Mouse (Mus musculus): Measurements from ENCODE around the gene Slc38a4.

Slc38a4 gene

DNA sequence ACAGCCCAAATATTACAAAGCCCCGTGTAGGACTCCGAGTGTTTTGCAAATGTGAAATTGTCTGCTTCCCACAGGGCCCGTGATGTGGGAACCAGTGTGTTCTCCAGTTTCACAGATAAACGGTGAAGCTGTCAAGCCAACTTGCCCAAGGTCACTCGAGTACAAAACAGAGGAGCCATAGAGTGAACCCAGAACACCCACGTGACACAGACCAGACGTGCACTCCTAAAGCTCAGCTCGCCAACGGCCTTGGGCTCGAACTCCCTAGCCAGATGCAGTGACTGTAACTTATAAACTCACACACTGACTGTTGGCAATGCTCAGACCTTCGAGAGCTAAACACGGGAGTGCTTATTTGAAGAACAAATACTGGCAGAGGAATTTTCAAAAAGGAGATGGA, 5.3 kb downstream of the Slc38a4 start:
- no peak for DNase-seq

DNA sequence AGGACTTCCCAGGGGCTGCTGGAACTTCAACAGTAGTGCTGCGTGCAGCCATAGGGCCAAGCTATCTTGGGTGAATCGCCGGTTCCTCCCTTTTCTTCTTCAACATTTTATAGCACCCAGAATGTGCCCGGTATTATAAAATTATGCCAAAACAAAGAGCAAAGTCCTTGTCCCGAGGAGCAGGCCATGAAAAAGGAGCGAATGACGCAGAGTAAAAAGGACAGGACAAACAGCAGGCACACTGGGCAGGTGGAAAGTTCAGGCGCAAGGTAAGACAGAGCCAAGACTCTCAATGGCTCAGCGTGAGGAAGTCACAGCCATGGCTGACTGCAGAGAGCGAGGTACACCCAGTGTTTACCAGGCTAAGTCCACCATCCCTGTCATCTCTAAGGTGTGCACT, 5.7 kb downstream of the Slc38a4 start:
- DNase-seq, result no peak

DNA sequence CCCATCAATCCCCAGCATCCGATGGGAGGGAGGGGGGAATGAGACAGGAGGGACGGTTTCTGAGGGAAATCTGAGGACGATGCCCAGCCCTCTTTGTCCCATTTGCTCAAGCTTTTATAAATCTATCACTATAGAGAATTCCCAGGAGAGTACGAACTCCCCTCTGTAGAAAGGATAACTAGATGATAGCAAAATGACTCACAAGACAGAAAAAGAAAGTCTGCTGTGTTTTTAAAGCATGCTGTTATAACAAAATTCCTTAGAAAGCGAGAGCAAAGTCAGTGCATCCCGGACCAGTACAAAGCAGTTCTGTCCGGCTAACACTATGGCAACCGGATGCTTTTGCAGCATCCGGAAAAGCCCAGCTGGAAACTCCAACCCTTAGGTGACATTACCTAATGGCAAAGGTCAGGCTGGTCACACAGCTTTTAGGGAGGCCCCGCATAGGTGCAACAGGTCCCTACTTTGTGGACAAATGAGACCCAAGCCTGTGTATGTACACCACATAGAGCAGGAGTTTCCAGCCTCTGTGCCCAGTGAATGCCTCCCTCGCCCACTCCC, 6.4 kb downstream of the Slc38a4 start:
- no peak for DNase-seq

DNA sequence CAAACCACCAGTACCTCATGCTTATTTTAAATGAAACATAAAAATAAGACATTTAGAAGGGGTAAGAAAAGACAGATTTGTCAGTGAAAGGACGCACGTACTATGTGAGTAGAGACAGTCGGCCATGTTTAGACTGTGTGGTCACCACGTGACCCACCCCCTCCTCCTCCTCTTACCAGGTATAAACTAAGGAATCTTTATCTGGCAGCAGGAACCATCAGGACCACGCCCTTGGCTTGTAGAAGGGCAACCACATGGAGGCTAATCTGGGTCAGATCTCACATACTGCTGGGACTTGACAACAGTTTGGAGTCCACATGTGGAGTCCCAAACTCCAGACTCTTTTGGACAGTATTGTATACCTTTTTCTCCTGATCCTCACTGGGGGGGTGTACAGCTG, 7.5 kb downstream of the Slc38a4 start:
- DNase-seq, result no peak

DNA sequence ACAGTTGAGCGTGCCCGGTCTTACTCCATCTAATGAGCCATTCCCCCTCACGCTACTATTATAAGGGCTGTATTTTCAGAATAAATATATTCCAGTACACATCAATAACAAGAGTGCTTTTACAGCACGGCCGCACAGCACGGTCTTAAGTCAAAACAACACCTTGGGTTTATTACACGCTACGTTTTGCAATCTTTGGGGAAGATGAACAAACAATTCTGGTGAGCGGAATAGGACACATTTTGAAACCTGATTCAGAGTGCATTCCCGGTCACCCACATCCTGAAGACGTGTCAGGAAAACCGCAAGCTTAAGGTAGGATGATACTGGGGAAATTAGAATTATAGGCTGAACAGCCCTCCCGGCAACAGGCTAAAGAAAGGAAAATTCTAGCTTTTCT, 11.8 kb downstream of the Slc38a4 start:
- no peak for DNase-seq

DNA sequence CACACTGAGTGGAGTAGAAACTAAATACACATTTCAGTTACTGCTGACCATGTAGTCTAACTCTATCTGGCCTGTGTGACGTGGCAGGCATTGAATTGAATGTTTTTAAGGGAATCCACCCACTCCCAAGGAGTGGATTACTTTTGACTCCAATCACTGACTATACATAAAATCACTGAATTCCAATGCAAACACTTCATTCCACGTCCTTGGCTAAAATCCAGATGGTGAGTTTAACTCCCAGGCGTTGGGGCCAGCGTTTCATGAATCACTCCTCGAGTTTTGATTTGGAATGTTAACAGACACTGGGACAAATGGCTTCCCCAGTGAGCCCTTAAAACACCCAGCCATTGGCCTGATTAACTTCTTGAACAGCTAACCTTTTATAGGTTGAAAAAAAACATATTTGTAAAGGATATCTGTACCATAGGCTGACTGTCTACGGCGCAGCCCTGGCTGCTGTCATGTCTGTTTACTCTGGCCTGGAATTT, 13.7 kb downstream of the Slc38a4 start:
- no peak for DNase-seq

DNA sequence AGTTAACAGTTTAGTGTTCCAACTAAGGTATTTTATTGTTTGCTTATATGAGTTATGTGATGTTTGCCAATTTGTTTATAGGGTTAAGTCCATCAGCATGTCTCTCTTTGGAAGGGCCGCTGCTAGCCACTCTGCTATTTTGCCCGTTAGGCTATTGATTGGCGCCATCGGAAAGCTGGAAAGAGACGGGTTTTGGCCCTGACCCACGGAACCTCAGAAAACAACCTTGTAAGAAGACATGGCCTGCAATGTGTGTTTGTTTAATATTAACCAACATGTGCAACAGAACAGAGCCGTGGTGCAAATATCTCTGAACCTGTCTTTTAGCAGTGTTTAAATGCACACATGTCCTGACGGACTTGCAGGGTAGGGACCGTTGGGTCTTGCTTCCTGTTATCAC, 14.6 kb downstream of the Slc38a4 start:
- no peak for DNase-seq

DNA sequence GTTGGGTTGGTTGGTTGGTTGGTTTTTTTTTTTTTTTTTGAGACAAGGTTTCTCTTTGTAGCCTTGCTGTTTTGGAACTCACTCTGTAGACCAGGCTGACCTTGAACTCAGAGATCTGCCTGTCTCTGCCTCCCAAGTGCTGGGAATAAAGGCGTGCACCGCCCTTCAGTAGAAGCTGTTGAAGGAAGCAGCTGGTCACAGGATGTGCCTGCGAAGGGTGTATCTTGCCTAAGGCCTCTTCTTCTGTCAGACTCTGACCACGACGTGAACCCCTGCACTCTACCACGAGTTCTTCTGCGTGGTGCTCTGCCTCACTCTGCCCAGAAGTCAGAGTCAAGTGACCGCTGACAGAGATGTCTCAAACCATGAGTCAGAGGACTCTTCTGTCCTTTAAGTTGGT, 18.0 kb downstream of the Slc38a4 start:
- no peak for DNase-seq

DNA sequence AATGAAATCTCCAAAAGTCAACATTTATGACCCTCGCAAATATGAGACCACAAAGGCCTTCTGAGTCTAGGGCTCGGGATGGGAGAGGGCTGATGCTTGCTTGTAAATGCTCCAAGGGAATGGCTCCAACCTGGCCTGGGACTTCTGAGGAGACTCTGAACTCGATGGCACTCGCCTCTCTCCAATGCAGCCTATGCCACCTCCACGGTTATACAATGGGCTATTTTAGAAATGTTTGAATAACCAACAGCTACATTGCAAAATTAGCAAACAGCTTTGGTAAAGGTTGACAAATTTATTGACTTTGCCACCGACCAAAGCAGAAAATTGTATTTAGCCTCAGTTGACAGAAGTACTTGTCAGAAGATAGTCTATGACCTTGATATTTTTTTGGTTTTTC, 19.9 kb downstream of the Slc38a4 start:
- no peak for DNase-seq

DNA sequence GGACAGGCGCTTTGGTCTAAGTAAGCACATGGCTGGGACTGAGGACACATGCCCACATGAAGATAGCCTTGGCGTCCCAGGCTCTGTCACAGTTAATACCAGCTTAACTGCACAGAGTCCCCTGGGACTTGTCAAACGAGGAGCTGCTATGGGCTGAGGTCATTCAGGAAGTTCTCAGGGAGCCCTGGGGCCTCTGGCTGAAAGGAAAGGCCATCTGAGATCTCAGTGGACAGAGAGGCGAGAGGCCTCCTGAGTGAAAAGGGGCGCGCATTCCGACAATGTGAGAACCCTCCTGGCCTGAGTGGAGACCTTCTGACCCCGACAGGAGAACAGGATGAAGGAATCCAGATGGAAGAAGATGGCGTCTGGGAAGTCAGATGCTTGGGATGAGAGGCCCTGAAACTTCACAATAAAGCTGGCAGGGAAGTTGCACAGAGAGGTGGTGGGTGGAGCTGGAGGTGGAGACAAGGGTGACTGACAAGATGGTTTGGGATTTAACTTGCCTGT, 22.2 kb downstream of the Slc38a4 start:
- DNase-seq, result no peak

DNA sequence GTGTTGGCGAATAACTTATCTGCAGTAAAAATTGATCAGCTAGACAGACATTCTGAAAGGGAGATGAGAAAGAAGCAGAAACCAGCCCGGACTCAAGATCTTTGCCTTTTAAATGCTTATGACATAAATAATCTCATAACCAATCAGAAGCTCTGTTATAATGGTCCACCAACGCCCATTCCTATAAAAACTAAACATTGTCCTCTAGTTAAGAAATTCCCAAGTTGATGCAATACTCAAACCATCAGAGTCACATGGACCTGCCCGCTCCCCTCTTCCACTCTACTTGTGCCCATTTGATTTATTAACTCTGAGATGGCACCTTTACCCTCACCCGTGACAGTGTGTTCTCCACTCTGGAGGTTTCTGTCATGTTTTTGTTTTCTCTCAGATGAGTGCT, 23.9 kb downstream of the Slc38a4 start:
- no peak for DNase-seq

DNA sequence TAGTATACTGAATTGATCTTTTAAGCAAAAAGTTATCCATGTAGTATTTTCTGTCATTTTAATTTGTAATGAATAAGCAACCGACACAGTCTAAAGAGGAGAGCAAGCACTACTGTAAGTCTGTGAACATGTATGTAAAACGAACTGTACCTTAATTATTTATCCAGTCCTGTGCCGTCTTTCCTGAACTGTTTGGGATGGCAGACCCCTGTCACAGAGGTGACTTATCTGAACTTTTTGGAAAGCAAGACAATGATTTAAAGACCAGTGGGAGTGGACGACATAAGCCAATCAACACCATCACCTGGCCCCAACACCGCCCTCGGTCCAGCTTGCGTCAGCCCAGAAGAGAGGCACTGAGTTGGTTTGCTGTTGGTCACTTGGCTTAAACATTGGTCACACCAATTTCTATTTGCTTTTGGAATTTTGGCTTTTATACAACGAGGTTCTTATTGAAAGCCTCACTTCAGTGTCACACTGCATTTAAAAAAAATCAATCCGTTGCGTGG, 24.7 kb downstream of the Slc38a4 start:
- DNase-seq, result no peak

DNA sequence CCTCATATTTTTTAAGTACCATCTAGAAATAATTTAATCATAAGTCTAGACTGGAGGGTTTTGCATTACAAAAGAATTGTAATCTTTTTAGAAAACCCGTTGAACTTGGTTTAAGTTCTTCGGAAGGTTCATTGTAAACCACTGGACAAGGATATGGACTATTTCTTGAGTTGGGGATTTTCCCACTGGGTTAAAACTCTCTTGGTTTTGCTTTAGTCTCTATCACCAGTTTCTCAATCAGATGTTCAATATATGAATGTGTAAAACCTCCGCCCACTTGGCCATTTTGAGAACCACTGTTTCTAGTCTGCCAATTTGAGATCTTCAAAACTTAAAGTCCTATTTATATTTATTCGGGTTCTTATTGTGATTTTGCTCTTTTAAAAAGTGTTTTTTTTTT, 25.6 kb downstream of the Slc38a4 start:
- DNase-seq, result no peak

DNA sequence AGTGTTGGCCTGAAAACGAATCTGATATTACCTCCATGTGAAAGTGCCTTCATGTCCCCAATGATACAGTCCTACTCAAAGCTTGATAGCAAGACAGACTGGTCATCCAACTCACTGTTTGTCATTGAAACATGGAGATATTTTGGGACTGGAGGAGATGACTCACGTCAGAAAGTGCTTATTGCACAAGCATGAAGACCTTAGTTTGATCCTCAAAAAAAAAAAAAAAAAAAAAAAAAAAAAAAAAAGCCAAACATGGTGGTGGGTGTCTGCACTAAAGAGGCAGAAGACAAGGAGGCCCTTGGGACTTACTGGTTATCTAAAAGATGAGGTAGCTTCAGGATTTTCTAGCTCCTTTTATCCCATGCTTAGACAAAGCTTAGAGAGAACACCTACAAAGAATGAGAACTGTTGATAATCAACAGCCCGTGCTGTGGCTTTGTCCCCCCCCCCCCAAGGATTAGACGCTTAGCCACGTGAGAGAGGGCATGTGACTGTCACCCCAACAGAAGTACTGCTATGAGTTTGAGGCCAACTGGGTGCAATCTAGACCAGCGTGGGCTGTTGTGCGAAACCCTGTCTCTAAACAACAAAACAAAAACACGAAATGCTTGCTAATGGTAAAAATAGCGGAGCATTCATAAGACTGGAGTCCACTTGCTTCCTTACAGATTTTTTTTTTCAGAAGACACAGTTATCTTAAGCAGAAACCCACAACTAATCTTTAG, 26.5 kb downstream of the Slc38a4 start:
- DNase-seq, result no peak

DNA sequence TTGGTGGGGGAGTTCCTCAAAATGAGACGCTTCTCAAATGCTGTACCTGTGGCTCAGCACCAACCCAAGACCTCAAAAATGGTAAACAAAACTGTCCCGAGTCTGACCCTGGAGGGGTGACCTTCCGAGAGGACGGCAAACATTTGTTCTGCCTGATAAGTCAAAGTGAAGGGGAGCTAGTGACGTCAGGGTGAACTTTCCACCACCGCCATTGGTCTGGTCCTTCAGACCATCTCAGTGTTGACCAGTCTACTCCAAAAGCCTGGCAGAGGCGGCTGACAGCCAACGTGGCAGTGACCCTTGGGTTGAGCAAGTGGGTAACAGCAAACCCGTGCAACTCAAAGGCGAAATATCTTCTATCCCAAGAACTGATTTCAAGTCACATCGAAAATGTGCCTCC, 27.1 kb downstream of the Slc38a4 start:
- no peak for DNase-seq

DNA sequence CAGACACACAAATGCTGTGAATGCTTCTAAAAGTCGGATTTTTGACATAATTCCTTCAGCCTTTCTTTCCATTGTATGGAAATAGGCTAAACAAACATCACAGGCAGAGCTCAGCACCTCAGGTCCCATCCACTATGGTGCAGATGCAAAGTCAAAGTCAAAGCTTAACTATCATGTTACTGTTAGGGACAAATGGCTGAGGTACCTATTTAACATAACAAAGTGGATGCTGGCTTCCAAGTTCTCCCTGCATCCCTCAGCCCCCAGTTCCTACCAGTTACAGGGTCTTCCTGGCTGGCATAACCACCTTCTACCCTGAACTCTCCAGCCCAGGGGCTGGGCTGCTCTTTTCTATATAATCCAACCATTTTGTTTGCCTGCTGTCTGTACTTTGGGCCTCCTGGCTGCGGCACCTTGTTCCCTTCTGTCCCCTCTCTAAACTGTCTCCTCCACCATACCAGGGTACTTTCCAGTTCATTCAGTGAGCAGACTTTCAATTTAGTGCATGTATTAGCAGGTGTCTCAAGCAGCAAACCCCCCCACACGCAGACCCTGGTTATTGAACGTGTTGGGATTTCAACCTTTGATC, 27.6 kb downstream of the Slc38a4 start:
- no peak for DNase-seq

DNA sequence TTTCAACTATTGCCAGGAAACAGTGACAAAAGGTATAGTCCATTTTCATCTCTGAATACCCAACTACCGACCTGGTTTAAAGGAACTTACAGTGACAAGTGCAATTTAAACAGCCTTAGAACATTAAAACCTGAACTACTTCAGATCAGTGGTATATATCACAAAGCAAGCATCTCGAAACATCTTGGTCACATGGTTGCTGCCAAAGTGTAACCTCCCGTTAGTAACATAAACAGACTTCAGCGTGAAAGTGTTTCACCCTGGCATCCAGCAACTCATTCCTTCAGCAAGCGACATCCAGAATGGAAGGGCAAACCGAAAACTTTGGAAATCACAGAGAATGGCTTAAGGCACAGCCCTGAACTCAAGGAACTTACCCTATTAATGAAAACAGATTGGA, 29.1 kb downstream of the Slc38a4 start:
- no peak for DNase-seq

DNA sequence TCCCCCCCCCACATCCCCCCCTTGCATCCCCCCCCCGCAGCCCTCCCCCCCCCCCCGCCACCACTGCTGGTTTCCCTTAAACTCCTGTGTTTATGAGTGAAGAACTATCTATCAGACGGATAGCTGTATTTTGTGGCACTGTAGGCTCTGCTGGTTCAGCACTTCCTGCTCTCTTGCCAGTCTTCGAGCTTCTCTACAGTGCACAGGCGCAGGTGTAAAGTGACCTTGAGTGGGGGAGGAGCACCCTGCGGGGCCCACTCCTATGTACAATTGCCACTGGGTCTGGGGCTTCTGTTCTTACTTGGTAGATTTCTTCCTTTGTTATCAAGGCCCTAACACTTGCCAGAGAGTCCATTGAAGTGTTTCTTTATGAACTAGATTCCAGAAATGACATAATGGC, 33.0 kb downstream of the Slc38a4 start:
- no peak for DNase-seq

DNA sequence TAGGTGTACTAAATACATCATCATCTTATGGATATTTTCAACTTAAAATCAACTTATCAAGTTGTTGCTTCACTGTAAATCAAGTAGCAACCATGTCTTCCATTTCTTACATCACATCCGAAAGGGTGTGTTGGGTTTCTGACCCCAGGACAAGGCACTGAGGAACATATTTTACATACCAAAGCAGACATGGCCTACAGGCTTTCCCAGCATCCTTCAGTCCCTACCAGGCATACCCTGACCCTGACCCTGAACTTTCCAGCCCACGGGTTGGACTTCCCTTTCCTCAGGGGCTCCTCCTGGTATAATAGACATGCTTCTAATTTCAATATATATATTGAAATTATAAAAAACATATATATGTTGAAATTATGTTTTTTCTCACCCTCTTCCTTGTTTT, 33.5 kb downstream of the Slc38a4 start:
- no peak for DNase-seq

DNA sequence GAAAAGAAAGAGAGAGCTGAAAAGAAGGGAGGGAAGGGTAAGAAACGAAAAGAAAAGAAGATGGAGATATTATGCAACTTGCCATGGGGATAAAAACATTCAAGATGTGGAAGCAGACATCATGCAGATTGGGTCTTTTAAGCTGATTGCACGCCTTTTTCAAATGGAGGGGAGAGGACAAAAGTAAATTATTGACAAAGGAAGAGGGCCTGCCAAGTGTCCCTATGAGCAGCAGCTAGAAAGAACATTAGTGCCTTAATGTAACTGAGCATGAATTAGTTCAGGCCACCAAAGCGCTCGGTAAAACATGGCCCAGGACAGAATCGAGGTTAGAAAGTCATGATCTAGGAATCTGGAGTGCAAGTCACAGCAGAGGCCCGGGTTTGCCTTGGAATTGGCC, 35.5 kb downstream of the Slc38a4 start:
- DNase-seq, result no peak

DNA sequence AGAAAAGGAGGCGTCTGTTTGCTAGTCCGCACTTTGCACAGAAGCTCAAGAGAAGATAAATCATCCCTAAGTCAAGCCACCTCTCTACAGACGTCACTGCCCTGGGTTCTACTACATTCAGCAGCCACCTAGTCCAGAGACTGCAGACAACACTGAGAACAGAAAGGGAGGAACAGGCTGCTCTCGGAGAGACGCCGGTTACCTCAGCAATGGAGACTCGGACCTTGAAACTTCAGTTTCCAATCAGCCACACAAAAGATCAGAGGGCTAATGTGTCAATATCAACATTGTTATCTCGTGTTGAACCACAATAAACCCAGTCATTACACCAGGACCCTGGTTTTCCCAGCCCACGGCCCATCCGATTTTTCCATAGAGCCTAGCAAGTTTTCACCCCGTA, 36.4 kb downstream of the Slc38a4 start:
- DNase-seq, result no peak

DNA sequence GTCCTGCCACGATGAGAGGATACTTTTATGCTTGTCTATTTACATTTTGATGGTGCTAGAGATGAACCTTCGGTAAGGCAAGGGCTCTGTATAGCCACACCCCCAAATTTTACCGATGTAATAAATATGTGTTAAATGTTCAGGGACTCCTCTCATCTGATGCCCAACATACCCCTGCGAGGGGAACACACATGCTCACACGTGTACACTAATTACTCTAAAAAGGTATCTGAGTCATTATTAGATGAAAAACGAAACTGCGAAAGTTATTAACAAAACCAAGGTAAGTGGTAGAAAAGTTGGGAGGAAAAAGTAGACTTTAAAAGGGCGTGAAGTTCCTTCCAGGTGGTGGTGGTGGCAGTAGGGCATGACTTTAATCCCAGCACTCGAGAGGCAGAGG, 38.6 kb downstream of the Slc38a4 start:
- DNase-seq, result no peak

DNA sequence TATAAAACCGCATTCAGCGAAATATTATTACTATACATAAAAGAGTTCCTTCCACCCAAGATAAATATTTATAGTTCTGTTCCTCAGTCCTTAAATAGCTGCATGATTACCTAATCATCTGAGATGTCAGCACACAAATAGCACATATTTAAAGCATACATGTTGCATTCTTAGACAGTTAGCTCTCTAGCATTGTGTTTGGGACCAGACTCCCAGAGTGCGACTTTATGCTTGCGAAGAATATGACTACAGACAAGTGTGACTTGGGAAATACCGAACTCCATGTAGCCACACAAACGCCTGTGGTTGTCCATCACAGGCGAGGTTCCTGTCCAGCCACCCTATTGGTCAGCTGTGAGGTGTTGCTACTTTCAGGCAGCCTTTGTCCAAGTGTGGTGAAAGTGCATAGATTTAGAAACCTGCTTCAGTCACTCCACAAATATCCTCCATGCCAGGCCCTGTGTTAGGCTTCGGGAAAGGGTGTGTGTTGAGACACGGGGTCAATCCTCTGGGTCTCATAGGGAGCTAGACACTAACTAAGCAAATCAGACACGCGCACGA, 40.6 kb downstream of the Slc38a4 start:
- no peak for DNase-seq
